Mouse (Mus musculus) forebrain, embryonic 16.5 days (tissue): Measurements from ENCODE around the gene Slc44a1. TPM values are rescaled to one million over a fixed set of nuclear protein-coding genes. Genes with fewer than 3 reads are reported as not detected.

ENCODE experiments used
- ATAC-seq: fragments of 200-750 bp; cut with Nextera tagmentation; 2 replicates; pipeline ENCODE4 v1.8.0; 2017; ENCODE audit warnings: mild to moderate bottlenecking, moderate library complexity
- H3K27ac ChIP-seq: fragments of 300-500 bp; sonication (generic); 2 replicates; pipeline ENCODE4 v1.5.1; 2014; ENCODE audit warnings: low read length, control low read depth
- H3K27me3 ChIP-seq: fragments of 300-500 bp; sonication (generic); replicated peaks from 2 replicates; pipeline ENCODE4 v1.6.1; 2014; ENCODE audit warnings: low read length; ENCODE audit not compliant: control insufficient read depth, insufficient read depth
- H3K36me3 ChIP-seq: fragments of 300-500 bp; sonication (generic); 2 replicates; pipeline ENCODE4 v1.6.1; 2014; ENCODE audit not compliant: control insufficient read depth, insufficient read depth
- H3K4me1 ChIP-seq: fragments of 300-500 bp; sonication (generic); replicated peaks from 2 replicates; pipeline ENCODE4 v1.6.1; 2014; ENCODE audit warnings: low read length; ENCODE audit not compliant: control insufficient read depth, insufficient read depth
- H3K4me2 ChIP-seq: fragments of 300-500 bp; sonication (generic); 2 replicates; pipeline ENCODE4 v1.6.1; 2014; ENCODE audit warnings: mild to moderate bottlenecking, low read length, control low read depth
- H3K4me3 ChIP-seq: fragments of 300-500 bp; sonication (generic); replicated peaks from 2 replicates; pipeline ENCODE4 v1.5.1; 2014; ENCODE audit warnings: mild to moderate bottlenecking, low read length, control low read depth
- H3K9ac ChIP-seq: fragments of 300-500 bp; sonication (generic); replicated peaks from 2 replicates; pipeline ENCODE4 v1.6.1; 2014; ENCODE audit warnings: low read depth, low read length, control low read depth
- H3K9me3 ChIP-seq: fragments of 300-500 bp; sonication (generic); 2 replicates; pipeline ENCODE4 v1.6.1; 2016; ENCODE audit warnings: low read length; ENCODE audit not compliant: control insufficient read depth
- WGBS: fragments of 180-500 bp; shearing (Covaris S2); extraction: QIAGEN DNeasy Blood & Tissue Kit; methylation state at CpG from one replicate; pipeline ENCODE4 v1.1.7; 2014; 5-methylcytosine and 5-hydroxymethylcytosine counted together
- polyA plus RNA-seq: library from polyadenylated mRNA; unstranded; fragments of >200 nt; fragmentation: Nextera tagmentation; extraction: Ambion mirVana; gene quantifications from 2 replicates; pipeline ENCODE4 v1.2.1, GENCODE M21; 2015

Gene Slc44a1
- polyA plus RNA-seq, 1 experiment from 2014 or later, result 13.7 TPM

GRCm38 (mm10) chr4:53408821-53409220, 31.4 kb upstream of the Slc44a1 start:
- H3K4me1 ChIP-seq, result no peaks in the 10 kb centered on the region
- H3K9ac ChIP-seq, result no peak overlapping the region
- H3K4me2 ChIP-seq, result no peak overlapping the region
- H3K27ac ChIP-seq, result no peak overlapping the region
- no peaks in the 10 kb centered on the region for H3K9me3 ChIP-seq
- no peaks in the 10 kb centered on the region for H3K36me3 ChIP-seq
- WGBS, result 51% methylated on average over 8 of the region's 8 CpGs
- ATAC-seq, result 0 out of 2 replicates have a peak, but pooled peaks have one; percentile 10
- no peaks in the 10 kb centered on the region for H3K27me3 ChIP-seq
- no peak overlapping the region for H3K4me3 ChIP-seq

GRCm38 (mm10) chr4:53409526-53410085, 30.6 kb upstream of the Slc44a1 start:
- no peak for ATAC-seq
- H3K4me2 ChIP-seq, result no peak overlapping the region
- H3K4me3 ChIP-seq, result no peak overlapping the region

GRCm38 (mm10) chr4:53410752-53411151, 29.5 kb upstream of the Slc44a1 start:
- Histone ChIP-seq H3K27ac (no peak overlapping the region), H3K4me1 (no peaks in the 10 kb centered on the region), H3K4me3 (no peak overlapping the region), H3K9ac (no peak overlapping the region), H3K9me3 (no peaks in the 10 kb centered on the region), H3K36me3 (no peaks in the 10 kb centered on the region), H3K4me2 (no peak overlapping the region), H3K27me3 (no peaks in the 10 kb centered on the region)
- WGBS, result 74% methylated on average over 5 of the region's 5 CpGs
- no peak for ATAC-seq

More at GRCm38 (mm10) chr4:53409526-53410085, 30.6 kb upstream of the Slc44a1 start:
- no peaks in the 10 kb centered on the region for H3K27me3 ChIP-seq
- no peaks in the 10 kb centered on the region for H3K4me1 ChIP-seq
- no peaks in the 10 kb centered on the region for H3K36me3 ChIP-seq
- no peak overlapping the region for H3K27ac ChIP-seq
- no peak overlapping the region for H3K9ac ChIP-seq
- 51% methylated on average over 5 of the region's 5 CpGs for WGBS
- no peaks in the 10 kb centered on the region for H3K9me3 ChIP-seq

- Histone ChIP-seq H3K36me3 (no peaks in the 10 kb centered on the region), H3K9me3 (no peaks in the 10 kb centered on the region), H3K27ac (no peak overlapping the region), H3K4me2 (no peak overlapping the region), H3K27me3 (no peaks in the 10 kb centered on the region), H3K9ac (no peak overlapping the region), H3K4me1 (peaks cover 3% of the 10 kb centered on the region), H3K4me3 (no peak overlapping the region)
- ATAC-seq, result no peak
- 84% methylated on average over 9 of the region's 9 CpGs for WGBS
Measured at GRCm38 (mm10) chr4:53411958-53412870, 28.0 kb upstream of the Slc44a1 start.

- Histone ChIP-seq H3K36me3 (no peaks in the 10 kb centered on the region), H3K4me3 (no peak overlapping the region), H3K27me3 (no peaks in the 10 kb centered on the region), H3K27ac (no peak overlapping the region), H3K4me2 (no peak overlapping the region), H3K9me3 (no peaks in the 10 kb centered on the region), H3K9ac (no peak overlapping the region), H3K4me1 (peaks cover 3% of the 10 kb centered on the region)
- ATAC-seq, result no peak
- 84% methylated on average over 6 of the region's 6 CpGs for WGBS
Measured at GRCm38 (mm10) chr4:53412991-53413390, 27.2 kb upstream of the Slc44a1 start.

GRCm38 (mm10) chr4:53414031-53414797, 26.0 kb upstream of the Slc44a1 start:
- Histone ChIP-seq H3K9ac (no peak overlapping the region), H3K4me1 (peaks cover 3% of the 10 kb centered on the region), H3K27me3 (no peaks in the 10 kb centered on the region), H3K36me3 (no peaks in the 10 kb centered on the region), H3K27ac (no peak overlapping the region), H3K4me3 (no peak overlapping the region), H3K9me3 (no peaks in the 10 kb centered on the region), H3K4me2 (no peak overlapping the region)
- 86% methylated on average over 9 of the region's 9 CpGs for WGBS
- ATAC-seq, result no peak

GRCm38 (mm10) chr4:53415873-53416637, 24.2 kb upstream of the Slc44a1 start:
- H3K27me3 ChIP-seq, result no peaks in the 10 kb centered on the region
- peaks cover 3% of the 10 kb centered on the region for H3K4me1 ChIP-seq
- 63% methylated on average over 9 of the region's 10 CpGs for WGBS
- ATAC-seq, result peak; percentile 69
- no peak overlapping the region for H3K4me3 ChIP-seq
- no peaks in the 10 kb centered on the region for H3K9me3 ChIP-seq
- H3K36me3 ChIP-seq, result no peaks in the 10 kb centered on the region
- no peak overlapping the region for H3K4me2 ChIP-seq
- H3K9ac ChIP-seq, result no peak overlapping the region
- H3K27ac ChIP-seq, result peak overlapping the region; percentile 57

GRCm38 (mm10) chr4:53416928-53417327, 23.3 kb upstream of the Slc44a1 start:
- no peak overlapping the region for H3K4me3 ChIP-seq
- H3K27ac ChIP-seq, result peak overlapping the region; percentile 45; the same call in 1 of the 2 replicates
- no peaks in the 10 kb centered on the region for H3K36me3 ChIP-seq
- H3K4me2 ChIP-seq, result no peak overlapping the region
- H3K4me1 ChIP-seq, result peaks cover 3% of the 10 kb centered on the region
- 74% methylated on average over 7 of the region's 7 CpGs for WGBS
- no peak overlapping the region for H3K9ac ChIP-seq
- ATAC-seq, result no peak
- H3K9me3 ChIP-seq, result no peaks in the 10 kb centered on the region
- H3K27me3 ChIP-seq, result no peaks in the 10 kb centered on the region
